Mouse (Mus musculus): ENCODE results near the gene Pou4f2. TPM values are rescaled to one million over a fixed set of nuclear protein-coding genes. Genes with fewer than 3 reads are reported as not detected.

The Pou4f2 gene
- polyA plus RNA-seq (2014; fragmentation: Nextera tagmentation; extraction: Ambion mirVana): 6.1 and 6.2 TPM in 2 replicates

DNA sequence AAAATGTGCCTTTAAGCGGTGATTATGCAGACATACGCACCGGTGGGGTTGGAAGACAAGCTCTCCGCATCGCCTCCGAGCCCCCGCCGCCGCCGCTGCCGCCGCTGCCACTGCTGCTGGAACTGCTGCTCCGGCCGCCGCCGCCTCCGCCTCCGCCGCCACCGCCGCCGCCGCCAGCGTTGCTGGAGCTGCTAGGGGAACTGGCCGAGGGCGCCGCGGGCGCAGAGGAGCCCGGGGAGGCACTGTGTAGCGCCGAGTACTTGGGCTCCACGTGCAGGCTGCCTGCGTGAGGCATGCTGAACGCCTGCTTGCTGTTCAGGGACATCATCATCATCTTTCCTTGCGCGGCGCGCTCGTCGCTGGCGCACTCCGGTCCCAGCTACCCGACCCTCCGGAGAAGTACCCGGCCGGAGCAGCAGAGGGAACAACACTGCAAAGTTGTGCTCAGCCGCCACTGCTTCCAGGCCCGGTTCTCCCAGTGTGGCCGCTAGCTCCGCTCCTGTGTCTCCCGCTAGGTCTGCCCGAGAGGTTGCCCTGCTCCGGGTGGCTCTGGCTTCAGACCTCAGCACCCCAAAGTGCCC is at the start of gene Pou4f2:
Gene Pou4f2, minus strand, starts transcription at position 575 of the 581 bp plus-strand sequence.
- ATAC-seq (ENCODE audit: low FRiP score) (peak; percentile 63), DNase-seq (ENCODE audit: low spot score) (no peak)
- Histone ChIP-seq H3K4me1 (replicated peaks; ENCODE audit: control insufficient read depth, insufficient read depth, low read length) (peaks cover 22% of the 10 kb centered on the region; the same call in 1 of the 2 replicates), H3K9ac (peak within 1 kb of the TSS; percentile 64), H3K27ac (peak within 1 kb of the TSS; percentile 64), H3K4me3 (replicated peaks; ENCODE audit: low read length) (peak within 1 kb of the TSS; percentile 44), H3K4me2 (replicated peaks) (peak within 1 kb of the TSS; percentile 82), H3K36me3 (replicated peaks; ENCODE audit: control insufficient read depth, insufficient read depth) (no peaks in the 10 kb centered on the region), H3K9me3 (ENCODE audit: control insufficient read depth, low read length) (no peaks in the 10 kb centered on the region), H3K27me3 (ENCODE audit: control insufficient read depth, insufficient read depth, low read length) (peaks cover 91% of the 10 kb centered on the region)
- WGBS: 1% methylated on average over 49 of the region's 54 CpGs

DNA sequence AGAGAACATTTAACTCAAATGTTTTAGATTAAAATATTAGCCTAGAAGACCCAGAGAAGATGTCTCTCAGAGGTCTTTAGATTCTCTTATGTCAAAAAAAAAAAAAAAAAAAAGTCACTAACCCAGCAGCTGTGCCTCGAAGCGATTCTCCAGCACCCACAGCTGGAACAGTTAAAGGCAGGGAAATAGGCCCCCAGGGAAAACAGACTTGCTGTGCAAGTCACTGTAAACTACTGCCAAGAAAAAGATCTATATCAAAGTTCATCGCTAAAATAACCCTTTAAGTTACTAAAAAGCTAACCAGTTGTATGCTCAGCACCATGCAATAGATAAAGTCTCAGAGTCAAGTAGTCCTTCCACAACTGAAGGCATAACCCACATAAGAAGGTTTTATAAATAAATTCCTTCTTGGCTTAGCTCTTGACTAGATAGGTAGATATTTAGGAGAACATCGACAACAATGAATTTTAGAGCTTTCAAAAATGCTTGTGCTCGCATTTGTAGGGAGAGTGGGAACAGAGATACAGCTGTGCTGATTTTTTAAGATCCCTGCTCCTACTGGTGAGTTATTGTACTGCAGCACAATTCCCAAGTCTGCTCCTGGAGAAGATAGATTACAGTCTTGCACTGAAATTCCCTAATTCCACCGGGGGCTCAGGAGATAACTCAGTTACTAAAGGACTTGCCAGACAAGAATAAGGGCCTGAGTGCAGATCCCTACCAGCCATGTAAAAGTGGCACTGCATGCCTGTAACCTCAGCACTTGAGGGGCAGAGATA is 40.8 kb upstream of the Pou4f2 start:
- no peak overlapping the region for H3K9ac ChIP-seq
- WGBS: 61% methylated on average over 6 of the region's 6 CpGs
- no peaks in the 10 kb centered on the region for H3K27me3 ChIP-seq (ENCODE audit: control insufficient read depth, insufficient read depth, low read length)
- H3K36me3 ChIP-seq (replicated peaks; ENCODE audit: control insufficient read depth, insufficient read depth): no peaks in the 10 kb centered on the region
- ATAC-seq (ENCODE audit: low FRiP score): no peak
- no peaks in the 10 kb centered on the region for H3K9me3 ChIP-seq (ENCODE audit: control insufficient read depth, low read length)
- no peak overlapping the region for H3K4me3 ChIP-seq (replicated peaks; ENCODE audit: low read length)
- no peak overlapping the region for H3K4me2 ChIP-seq (replicated peaks)
- no peaks in the 10 kb centered on the region for H3K4me1 ChIP-seq (replicated peaks; ENCODE audit: control insufficient read depth, insufficient read depth, low read length)
- no peak for DNase-seq (ENCODE audit: low spot score)
- no peak overlapping the region for H3K27ac ChIP-seq

DNA sequence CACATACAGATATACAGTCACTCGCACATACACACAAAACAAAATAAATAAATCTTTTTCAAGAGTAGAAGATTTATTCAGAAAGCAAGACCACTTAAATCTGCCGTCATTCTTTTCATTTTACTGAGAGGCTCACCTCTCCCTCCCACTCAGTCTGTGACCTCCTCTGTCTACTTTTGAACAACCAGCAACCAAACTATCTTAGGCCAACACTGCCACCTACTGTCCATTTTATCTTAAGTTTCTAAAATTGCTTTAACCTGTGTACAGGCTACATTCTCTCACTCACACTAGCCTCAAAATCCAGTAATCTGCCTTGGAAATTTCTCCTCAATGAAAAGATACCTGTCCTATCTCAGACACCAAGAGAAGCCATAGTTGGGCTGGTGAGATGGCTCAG is 31.4 kb upstream of the Pou4f2 start:
- Histone ChIP-seq H3K9ac (no peak overlapping the region), H3K27ac (no peak overlapping the region), H3K4me3 (replicated peaks; ENCODE audit: low read length) (no peak overlapping the region), H3K4me1 (replicated peaks; ENCODE audit: control insufficient read depth, insufficient read depth, low read length) (no peaks in the 10 kb centered on the region), H3K27me3 (ENCODE audit: control insufficient read depth, insufficient read depth, low read length) (no peaks in the 10 kb centered on the region), H3K4me2 (replicated peaks) (no peak overlapping the region), H3K9me3 (ENCODE audit: control insufficient read depth, low read length) (peaks cover 4% of the 10 kb centered on the region; the same call in 1 of the 2 replicates), H3K36me3 (replicated peaks; ENCODE audit: control insufficient read depth, insufficient read depth) (no peaks in the 10 kb centered on the region)
- DNase-seq (ENCODE audit: low spot score) (no peak), ATAC-seq (ENCODE audit: low FRiP score) (no peak)
- WGBS: 88% methylated on average over 2 of the region's 2 CpGs

DNA sequence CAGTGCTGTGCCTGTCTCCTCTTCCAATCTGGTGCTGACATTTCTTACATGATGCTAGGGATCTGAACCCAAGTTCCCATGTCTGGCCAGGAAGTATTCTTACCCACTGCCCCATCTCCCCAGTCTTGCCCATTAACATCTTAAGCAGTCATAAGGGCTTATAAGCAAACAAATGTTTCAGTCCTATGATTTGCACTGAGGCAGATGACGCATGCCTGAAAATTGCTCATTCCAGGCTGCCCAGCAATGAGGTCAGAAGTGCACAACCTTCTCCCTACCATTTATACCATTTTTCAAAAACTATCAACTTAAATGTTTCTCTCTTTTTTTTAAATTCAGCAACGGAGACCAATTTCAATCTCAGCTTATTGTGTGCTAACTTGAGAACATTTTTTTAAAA is 27.5 kb upstream of the Pou4f2 start:
- Histone ChIP-seq H3K9ac (no peak overlapping the region), H3K4me1 (replicated peaks; ENCODE audit: control insufficient read depth, insufficient read depth, low read length) (no peaks in the 10 kb centered on the region), H3K27ac (no peak overlapping the region), H3K4me3 (replicated peaks; ENCODE audit: low read length) (no peak overlapping the region), H3K36me3 (replicated peaks; ENCODE audit: control insufficient read depth, insufficient read depth) (no peaks in the 10 kb centered on the region), H3K9me3 (ENCODE audit: control insufficient read depth, low read length) (peaks cover 4% of the 10 kb centered on the region; the same call in 1 of the 2 replicates), H3K4me2 (replicated peaks) (no peak overlapping the region), H3K27me3 (ENCODE audit: control insufficient read depth, insufficient read depth, low read length) (no peaks in the 10 kb centered on the region)
- DNase-seq (ENCODE audit: low spot score): no peak
- WGBS: 88% methylated on average over 2 of the region's 2 CpGs
- no peak for ATAC-seq (ENCODE audit: low FRiP score)

DNA sequence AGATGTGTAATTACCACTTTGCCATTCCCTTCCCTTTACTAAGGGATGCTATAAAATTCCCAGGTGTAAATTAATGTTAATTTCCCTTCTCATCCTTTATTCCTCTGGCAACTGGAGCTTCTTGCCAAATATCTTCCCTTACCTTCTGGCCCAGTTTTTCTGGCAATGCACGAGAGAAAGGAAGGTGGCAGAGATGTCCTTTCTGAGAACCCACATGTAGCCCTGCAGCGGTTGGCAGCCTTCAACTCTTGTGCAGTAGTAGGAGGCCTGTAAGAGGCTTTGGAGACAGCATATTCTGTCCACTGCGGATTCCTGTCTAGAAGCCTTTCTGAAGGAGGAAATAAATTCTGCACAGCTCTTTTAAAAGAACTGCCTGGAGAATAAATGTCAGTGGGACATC is 20.0 kb upstream of the Pou4f2 start:
- no peaks in the 10 kb centered on the region for H3K9me3 ChIP-seq (ENCODE audit: control insufficient read depth, low read length)
- H3K27ac ChIP-seq: no peak overlapping the region
- H3K4me3 ChIP-seq (replicated peaks; ENCODE audit: low read length): no peak overlapping the region
- no peak for DNase-seq (ENCODE audit: low spot score)
- H3K27me3 ChIP-seq (ENCODE audit: control insufficient read depth, insufficient read depth, low read length): no peaks in the 10 kb centered on the region
- H3K36me3 ChIP-seq (replicated peaks; ENCODE audit: control insufficient read depth, insufficient read depth): no peaks in the 10 kb centered on the region
- no peaks in the 10 kb centered on the region for H3K4me1 ChIP-seq (replicated peaks; ENCODE audit: control insufficient read depth, insufficient read depth, low read length)
- no peak for ATAC-seq (ENCODE audit: low FRiP score)
- 81% methylated on average over 3 of the region's 3 CpGs for WGBS
- no peak overlapping the region for H3K9ac ChIP-seq
- no peak overlapping the region for H3K4me2 ChIP-seq (replicated peaks)

DNA sequence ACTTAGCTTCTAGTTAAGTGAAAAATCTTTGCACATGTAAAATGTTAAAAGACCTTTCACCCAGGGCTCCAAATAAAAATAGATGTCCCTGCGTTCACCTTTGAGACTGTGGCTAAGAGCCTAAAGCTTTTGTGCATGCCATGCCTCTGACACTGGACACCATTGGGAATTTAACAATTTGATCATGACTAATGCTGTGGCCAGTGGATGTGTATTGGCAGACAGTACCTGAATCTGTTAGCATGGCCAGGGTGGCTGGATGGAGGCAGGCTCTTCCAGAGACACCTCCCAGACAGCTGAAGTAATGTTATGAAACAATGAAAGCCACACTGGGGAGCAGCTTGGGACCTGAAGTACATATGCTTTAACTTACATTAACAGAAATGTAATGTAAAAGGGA is 6.3 kb upstream of the Pou4f2 start:
- ATAC-seq (ENCODE audit: low FRiP score) (no peak), DNase-seq (ENCODE audit: low spot score) (no peak)
- H3K27me3 ChIP-seq (ENCODE audit: control insufficient read depth, insufficient read depth, low read length): peaks cover 58% of the 10 kb centered on the region
- H3K9ac ChIP-seq: no peak overlapping the region
- no peak overlapping the region for H3K4me2 ChIP-seq (replicated peaks)
- H3K36me3 ChIP-seq (replicated peaks; ENCODE audit: control insufficient read depth, insufficient read depth): no peaks in the 10 kb centered on the region
- no peaks in the 10 kb centered on the region; the same call in 1 of the 2 replicates for H3K4me1 ChIP-seq (replicated peaks; ENCODE audit: control insufficient read depth, insufficient read depth, low read length)
- H3K9me3 ChIP-seq (ENCODE audit: control insufficient read depth, low read length): no peaks in the 10 kb centered on the region
- no peak overlapping the region for H3K4me3 ChIP-seq (replicated peaks; ENCODE audit: low read length)
- no peak overlapping the region for H3K27ac ChIP-seq
- 79% methylated on average over 1 of the region's 1 CpGs for WGBS

DNA sequence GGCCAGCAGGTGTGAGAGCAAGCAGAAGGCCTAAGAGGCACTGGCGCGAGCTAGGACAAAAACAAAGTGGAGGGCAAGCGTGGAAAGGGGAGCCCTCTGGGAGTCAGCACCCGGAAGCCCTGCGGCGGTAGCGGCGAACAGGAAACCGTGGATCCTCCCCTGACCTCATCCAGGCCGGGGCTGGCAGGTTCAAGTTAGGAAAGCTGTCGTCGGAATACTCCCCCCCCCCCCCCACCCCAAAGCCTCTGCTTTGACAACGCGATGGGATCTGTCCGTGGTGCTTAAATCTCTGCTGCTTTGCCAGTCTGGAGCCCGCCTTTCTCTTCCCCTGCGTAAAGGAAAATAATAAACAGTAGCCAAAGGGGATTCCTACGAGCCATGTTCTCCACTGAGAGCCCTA is 1.7 kb upstream of the Pou4f2 start:
- Histone ChIP-seq H3K4me1 (replicated peaks; ENCODE audit: control insufficient read depth, insufficient read depth, low read length) (peaks cover 22% of the 10 kb centered on the region; the same call in 1 of the 2 replicates), H3K4me3 (replicated peaks; ENCODE audit: low read length) (peak overlapping the region; percentile 44), H3K27me3 (ENCODE audit: control insufficient read depth, insufficient read depth, low read length) (peaks cover 91% of the 10 kb centered on the region), H3K4me2 (replicated peaks) (peak overlapping the region; percentile 82), H3K9me3 (ENCODE audit: control insufficient read depth, low read length) (no peaks in the 10 kb centered on the region), H3K27ac (no peak overlapping the region), H3K9ac (no peak overlapping the region), H3K36me3 (replicated peaks; ENCODE audit: control insufficient read depth, insufficient read depth) (no peaks in the 10 kb centered on the region)
- ATAC-seq (ENCODE audit: low FRiP score) (0 out of 2 replicates have a peak, but pooled peaks have one; percentile 3), DNase-seq (ENCODE audit: low spot score) (peak; percentile 50)
- WGBS: under 1% methylated on average over 18 of the region's 18 CpGs

DNA sequence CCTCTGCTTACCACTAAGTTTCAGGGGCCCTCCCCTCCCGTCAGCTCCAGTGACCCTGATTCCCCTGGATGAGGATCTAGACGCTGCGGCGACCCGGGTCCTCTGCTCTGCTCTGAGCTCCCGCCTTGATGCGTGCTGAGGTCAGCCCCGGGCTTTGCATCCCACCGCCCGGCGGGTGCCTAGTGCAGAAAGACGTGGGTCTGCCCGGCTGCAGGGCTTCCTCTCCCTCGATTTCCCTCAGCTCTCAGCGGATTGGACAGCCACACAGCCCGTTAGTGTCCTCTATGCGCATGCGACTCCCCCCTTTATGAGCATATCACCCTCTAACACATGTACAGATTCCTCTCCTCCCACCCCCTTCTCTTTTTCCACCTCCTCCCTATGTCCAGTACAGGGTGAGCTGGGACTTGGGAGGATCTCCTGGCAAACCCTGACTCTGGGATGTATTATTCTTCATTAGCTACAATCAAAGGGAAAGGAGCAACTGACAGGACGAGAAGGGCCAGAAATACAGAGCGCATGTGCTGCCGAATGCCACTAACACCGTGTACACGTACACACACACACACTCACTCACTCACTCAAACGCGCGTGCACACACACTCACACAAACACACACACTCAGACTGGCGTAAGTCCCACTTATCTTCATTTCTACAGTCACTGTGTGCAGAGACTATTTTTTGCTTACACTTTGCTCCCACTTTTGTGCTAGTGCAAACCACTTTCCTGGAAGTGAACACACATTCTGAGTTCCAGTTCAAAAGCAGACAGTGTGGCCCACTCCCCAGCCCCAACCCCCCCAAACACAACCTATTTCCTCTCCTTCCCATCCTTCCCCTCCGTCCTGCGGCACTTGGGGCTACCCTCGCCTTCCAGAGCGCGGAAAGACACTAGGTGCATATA is 948 bp upstream of the Pou4f2 start:
- Histone ChIP-seq H3K4me1 (replicated peaks; ENCODE audit: control insufficient read depth, insufficient read depth, low read length) (peaks cover 22% of the 10 kb centered on the region; the same call in 1 of the 2 replicates), H3K9ac (peak overlapping the region; percentile 64), H3K9me3 (ENCODE audit: control insufficient read depth, low read length) (no peaks in the 10 kb centered on the region), H3K4me3 (replicated peaks; ENCODE audit: low read length) (peak overlapping the region; percentile 44), H3K27ac (peak overlapping the region; percentile 47; the same call in 1 of the 2 replicates), H3K4me2 (replicated peaks) (peak overlapping the region; percentile 82), H3K36me3 (replicated peaks; ENCODE audit: control insufficient read depth, insufficient read depth) (no peaks in the 10 kb centered on the region), H3K27me3 (ENCODE audit: control insufficient read depth, insufficient read depth, low read length) (peaks cover 91% of the 10 kb centered on the region)
- ATAC-seq (ENCODE audit: low FRiP score) (peak; percentile 58), DNase-seq (ENCODE audit: low spot score) (peak; percentile 26)
- 1% methylated on average over 32 of the region's 32 CpGs for WGBS

DNA sequence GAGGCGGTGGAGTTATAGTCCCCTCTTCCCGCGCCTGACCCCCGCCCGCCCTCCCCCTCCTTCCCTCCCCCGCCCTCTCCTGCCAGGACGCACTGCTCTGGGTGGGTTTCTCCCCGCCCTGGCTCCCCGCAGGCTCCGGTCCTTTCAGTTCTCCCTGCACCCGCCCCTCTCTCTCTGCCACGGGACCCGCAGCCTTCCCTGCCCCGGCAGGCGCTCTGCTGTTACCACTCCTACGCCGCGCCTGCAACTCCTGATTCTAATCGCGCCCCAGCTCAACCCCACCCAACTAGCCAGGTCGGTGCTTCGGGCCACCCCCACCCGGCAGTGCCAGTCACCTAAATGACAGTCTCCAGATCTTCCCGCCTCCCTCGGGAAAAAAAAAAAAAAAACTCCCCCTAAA is 216 bp upstream of the Pou4f2 start:
- Histone ChIP-seq H3K36me3 (replicated peaks; ENCODE audit: control insufficient read depth, insufficient read depth) (no peaks in the 10 kb centered on the region), H3K4me1 (replicated peaks; ENCODE audit: control insufficient read depth, insufficient read depth, low read length) (peaks cover 22% of the 10 kb centered on the region; the same call in 1 of the 2 replicates), H3K27ac (peak overlapping the region; percentile 64; the same call in 1 of the 2 replicates), H3K27me3 (ENCODE audit: control insufficient read depth, insufficient read depth, low read length) (peaks cover 91% of the 10 kb centered on the region), H3K9ac (peak overlapping the region; percentile 64), H3K9me3 (ENCODE audit: control insufficient read depth, low read length) (no peaks in the 10 kb centered on the region), H3K4me2 (replicated peaks) (peak overlapping the region; percentile 82), H3K4me3 (replicated peaks; ENCODE audit: low read length) (peak overlapping the region; percentile 44)
- ATAC-seq (ENCODE audit: low FRiP score): peak; percentile 14; the same call in 1 of the 2 replicates
- WGBS: 0% methylated on average over 19 of the region's 25 CpGs
- DNase-seq (ENCODE audit: low spot score): no peak

All from hindbrain, embryonic 14.5 days (tissue).